Mouse (Mus musculus) heart, adult 2 months (tissue): ENCODE data around the gene Krtcap2. TPM values are rescaled to one million over a fixed set of nuclear protein-coding genes. Genes with fewer than 3 reads are reported as not detected.

Experiments used
- DNase-seq, 2 experiments: peaks; one replicate each; pipeline ENCODE4 v3.0.0; 2021
- H3K27ac ChIP-seq: fragments of 200-600 bp; 2 replicates; pipeline ENCODE4 v1.8.1; 2022
- H3K27me3 ChIP-seq: fragments of 200-500 bp; 2 replicates; pipeline ENCODE4 v1.6.1; 2012; ENCODE audit warnings: mild to moderate bottlenecking, low read length, inconsistent platforms, mixed read lengths; ENCODE audit not compliant: control insufficient read depth, insufficient read depth
- H3K36me3 ChIP-seq: fragments of 200-500 bp; 2 replicates; pipeline ENCODE4 v1.6.1; 2012; ENCODE audit warnings: low read length, inconsistent platforms; ENCODE audit not compliant: control insufficient read depth, insufficient read depth
- H3K4me1 ChIP-seq: fragments of 200-500 bp; 2 replicates; pipeline ENCODE4 v1.6.1; 2011; ENCODE audit warnings: low read length; ENCODE audit not compliant: control insufficient read depth, insufficient read depth
- H3K4me3 ChIP-seq: fragments of 200-600 bp; 2 replicates; pipeline ENCODE4 v1.8.1; 2022
- H3K79me2 ChIP-seq: fragments of 200-500 bp; replicated peaks from 2 replicates; pipeline ENCODE4 v1.6.1; 2012; ENCODE audit warnings: mild to moderate bottlenecking, inconsistent platforms, low read length, moderate library complexity, mixed read lengths; ENCODE audit not compliant: control insufficient read depth, insufficient read depth
- H3K9ac ChIP-seq: fragments of 200-500 bp; 2 replicates; pipeline ENCODE4 v1.6.1; 2012; ENCODE audit warnings: low read depth, mild to moderate bottlenecking, control low read depth, inconsistent platforms, low read length, mixed read lengths
- CTCF ChIP-seq: fragments of 200-600 bp; IDR thresholded peaks from 2 replicates; pipeline ENCODE4 v1.8.1; 2022; ENCODE audit warnings: antibody characterized with exemption, mild to moderate bottlenecking, moderate library complexity
- EP300 ChIP-seq: fragments of 200-500 bp; IDR thresholded peaks from 2 replicates; pipeline ENCODE4 v1.6.1; 2011; ENCODE audit warnings: low read depth, low read length, control low read depth; ENCODE audit not compliant: insufficient read depth
- POLR2A ChIP-seq: fragments of 200-500 bp; IDR thresholded peaks from 2 replicates; pipeline ENCODE4 v1.6.1; 2011; ENCODE audit warnings: mild to moderate bottlenecking, low read depth, low read length, control low read depth; ENCODE audit not compliant: insufficient read depth
- WGBS: fragments of 180-500 bp; shearing (Covaris S2); methylation state at CpG from one replicate; pipeline ENCODE4 v1.1.7; 2018; 5-methylcytosine and 5-hydroxymethylcytosine counted together
- intact Hi-C: fragments of 180-260 bp; cut with DNase I; formaldehyde crosslinking; loops from one replicate; pipeline ENCODE4 v1.15.1; 2025
- polyA plus RNA-seq: library from polyadenylated mRNA; depleted of rRNA; stranded (reverse); fragments of >200 nt; gene quantifications from 2 replicates; pipeline ENCODE4 v1.2.3, GENCODE M21; 2012
- total RNA-seq, 2 experiments: library from RNA; stranded (reverse); gene quantifications; 2 replicates each; pipeline ENCODE4 v1.2.3; 2021

Krtcap2 gene
- total and polyA plus RNA-seq, 3 experiments, result 80.7 to 116 (median 95.7) TPM

DNA sequence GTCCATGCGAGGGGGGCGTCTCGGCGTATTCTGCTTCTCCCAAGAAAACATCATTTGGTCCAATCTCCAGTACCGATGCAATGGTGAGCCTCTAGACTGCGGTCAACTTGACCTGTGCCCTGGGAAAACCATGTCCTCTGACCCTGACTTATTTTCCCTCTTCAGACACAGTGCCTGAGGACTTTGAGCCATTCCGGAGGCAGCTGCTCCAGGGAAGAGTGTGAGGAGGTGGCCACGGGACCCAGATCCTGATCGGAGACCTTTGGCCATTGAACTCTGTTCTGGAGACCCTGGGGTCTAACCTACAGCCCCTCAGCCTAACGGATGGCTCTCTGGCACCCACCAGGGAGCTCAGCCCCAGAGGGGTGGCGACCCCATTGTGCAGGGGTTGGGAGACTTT lies 19.4 kb upstream of the Krtcap2 start:
- no peak overlapping the region for H3K27ac ChIP-seq
- H3K27me3 ChIP-seq, result no peaks in the 10 kb centered on the region
- TF ChIP-seq EP300, result no peak
- TF ChIP-seq CTCF, result no peak
- TF ChIP-seq POLR2A, result no peak
- no peaks in the 10 kb centered on the region; the same call in 1 of the 2 replicates for H3K4me1 ChIP-seq
- H3K9ac ChIP-seq, result no peak overlapping the region
- H3K79me2 ChIP-seq, result no peaks in the 10 kb centered on the region
- H3K4me3 ChIP-seq, result no peak overlapping the region
- DNase-seq, result no peak
- H3K36me3 ChIP-seq, result no peaks in the 10 kb centered on the region
- intact Hi-C loops, result no loop called here
- 77% methylated on average over 11 of the region's 11 CpGs for WGBS

DNA sequence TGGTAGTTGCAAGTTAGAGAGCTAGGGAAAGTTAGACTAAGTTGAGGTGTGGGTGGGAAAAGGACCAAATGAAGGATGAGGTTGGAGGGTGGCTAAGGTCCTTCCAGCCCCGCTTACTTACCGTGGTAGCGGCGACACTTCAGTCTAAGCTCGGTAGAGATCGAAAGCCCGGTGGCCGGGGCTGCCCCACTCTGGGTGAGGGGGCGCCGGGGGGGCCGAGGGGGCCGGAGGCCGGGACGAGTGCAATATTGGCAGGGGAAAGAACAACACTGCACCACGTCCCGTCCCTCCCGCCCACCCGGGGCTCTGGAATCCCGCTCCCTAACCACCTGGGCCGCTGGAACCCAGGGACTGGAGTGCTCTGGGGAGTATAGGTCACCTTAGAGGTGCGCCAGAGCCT lies 18.9 kb upstream of the Krtcap2 start, which contains the start of gene Mtx1:
Mtx1 (minus strand) TSS at position 189 of the 400 bp plus-strand sequence.
- Histone ChIP-seq H3K27ac (peak within 1 kb of the TSS; percentile 87), H3K4me1 (no peaks in the 10 kb centered on the region; the same call in 1 of the 2 replicates), H3K79me2 (no peaks in the 10 kb centered on the region), H3K4me3 (peak within 1 kb of the TSS; percentile 65), H3K27me3 (no peaks in the 10 kb centered on the region), H3K9ac (peak within 1 kb of the TSS; percentile 17), H3K36me3 (no peaks in the 10 kb centered on the region)
- no peak for DNase-seq
- intact Hi-C loops, result no loop called here
- 16% methylated on average over 21 of the region's 21 CpGs for WGBS
- TF ChIP-seq CTCF (no peak), EP300 (no peak), POLR2A (no peak)

DNA sequence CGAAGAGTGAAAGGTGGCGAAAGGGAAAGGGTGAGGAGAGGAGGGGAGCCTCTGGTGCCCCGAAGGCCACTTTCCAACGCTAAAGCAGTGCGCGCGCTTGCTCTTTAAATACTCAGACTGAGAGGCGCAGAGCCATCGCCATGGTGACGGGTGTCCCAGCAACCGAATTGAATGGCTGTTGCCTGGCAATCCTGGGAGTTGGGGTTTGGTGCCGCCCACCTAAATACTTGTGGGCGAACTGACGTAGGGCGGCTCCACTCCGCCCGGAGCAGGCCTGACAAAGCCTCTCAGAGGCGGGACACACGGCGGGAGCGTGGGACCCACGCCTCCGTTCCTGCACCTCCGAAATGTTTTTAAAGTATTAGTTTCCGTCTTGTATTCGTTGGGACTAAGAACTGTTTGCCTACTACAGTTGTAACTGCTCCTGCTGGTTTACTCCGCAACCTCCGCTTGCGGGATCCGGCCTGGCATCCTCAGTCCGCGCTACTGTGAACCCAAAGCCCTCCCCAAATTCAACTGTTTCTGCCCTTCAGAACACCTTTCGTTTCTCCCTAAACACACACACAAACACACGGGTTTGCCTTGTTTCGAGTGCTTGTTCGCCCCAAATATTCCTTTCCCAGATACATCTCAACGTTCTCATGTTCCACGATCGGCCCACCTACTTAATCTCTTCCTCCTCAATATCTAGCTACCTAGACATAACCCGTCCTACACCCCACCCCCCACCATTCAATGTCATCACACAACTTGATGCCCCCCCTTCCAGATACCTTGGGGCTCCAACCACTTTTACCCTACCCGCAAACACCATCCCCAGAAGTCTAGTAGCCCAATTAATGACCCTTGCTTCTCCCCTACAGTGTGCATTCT lies 18.2 kb upstream of the Krtcap2 start:
- Histone ChIP-seq H3K36me3 (no peaks in the 10 kb centered on the region), H3K9ac (peak overlapping the region; percentile 17), H3K4me1 (no peaks in the 10 kb centered on the region; the same call in 1 of the 2 replicates), H3K27me3 (no peaks in the 10 kb centered on the region), H3K27ac (peak overlapping the region; percentile 87), H3K79me2 (no peaks in the 10 kb centered on the region), H3K4me3 (peak overlapping the region; percentile 65)
- 10% methylated on average over 41 of the region's 41 CpGs for WGBS
- DNase-seq, result peak; percentile 82 to 87
- intact Hi-C loops, result no loop called here
- peak; percentile 61 for TF ChIP-seq POLR2A
- no peak for TF ChIP-seq EP300
- no peak for TF ChIP-seq CTCF

GRCm38 (mm10) chr3:89228180-89228549 lies 17.6 kb upstream of the Krtcap2 start:
- Histone ChIP-seq H3K9ac (peak overlapping the region; percentile 71), H3K27ac (peak overlapping the region; percentile 87), H3K27me3 (no peaks in the 10 kb centered on the region), H3K79me2 (no peaks in the 10 kb centered on the region), H3K4me1 (no peaks in the 10 kb centered on the region; the same call in 1 of the 2 replicates), H3K36me3 (no peaks in the 10 kb centered on the region), H3K4me3 (peak overlapping the region; percentile 65)
- DNase-seq, result peak; percentile 89 to 93
- under 1% methylated on average over 20 of the region's 20 CpGs for WGBS
- TF ChIP-seq POLR2A (peak; percentile 63; the same call in 1 of the 2 replicates), CTCF (peak; percentile 98), EP300 (no peak)
- intact Hi-C loops, result no loop called here

DNA sequence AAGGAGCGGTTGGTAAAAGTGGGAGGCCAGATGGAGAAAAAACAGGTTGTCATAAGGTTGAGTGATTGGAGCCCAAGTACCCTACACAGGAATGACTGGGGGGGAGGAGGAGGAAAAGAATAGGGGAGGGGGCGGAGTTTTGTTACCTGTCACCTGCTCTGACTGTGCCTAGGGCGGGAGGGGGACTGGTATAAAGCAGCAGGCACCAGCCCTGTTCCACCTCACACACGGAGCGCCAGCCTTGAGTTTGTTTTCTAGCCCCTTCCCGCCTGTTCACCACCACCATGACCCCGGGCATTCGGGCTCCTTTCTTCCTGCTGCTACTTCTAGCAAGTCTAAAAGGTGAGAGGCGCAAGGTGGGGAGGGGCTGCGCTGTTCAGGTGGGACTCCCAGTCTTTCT lies 16.9 kb upstream of the Krtcap2 start, which contains the start of gene Muc1:
Muc1 (plus strand) TSS at position 222 of the 400 bp plus-strand sequence.
- intact Hi-C loops, result no loop called here
- Histone ChIP-seq H3K9ac (peak within 1 kb of the TSS; percentile 71), H3K4me1 (peaks cover 1% of the 10 kb centered on the region; the same call in 1 of the 2 replicates), H3K79me2 (no peaks in the 10 kb centered on the region), H3K36me3 (no peaks in the 10 kb centered on the region), H3K27me3 (no peaks in the 10 kb centered on the region), H3K27ac (peak within 1 kb of the TSS; percentile 87), H3K4me3 (peak within 1 kb of the TSS; percentile 65)
- TF ChIP-seq POLR2A (no peak), CTCF (no peak), EP300 (no peak)
- WGBS, result 46% methylated on average over 10 of the region's 10 CpGs
- no peak for DNase-seq

- 74% methylated on average over 4 of the region's 4 CpGs for WGBS
- H3K9ac ChIP-seq, result no peak overlapping the region
Observed at GRCm38 (mm10) chr3:89229276-89229675, 16.5 kb upstream of the Krtcap2 start.

More at GRCm38 (mm10) chr3:89229276-89229675, 16.5 kb upstream of the Krtcap2 start:
- no peak for DNase-seq
- Histone ChIP-seq H3K4me3 (no peak overlapping the region), H3K27me3 (no peaks in the 10 kb centered on the region), H3K27ac (no peak overlapping the region), H3K79me2 (no peaks in the 10 kb centered on the region), H3K4me1 (peaks cover 1% of the 10 kb centered on the region; the same call in 1 of the 2 replicates), H3K36me3 (no peaks in the 10 kb centered on the region)
- intact Hi-C loops, result no loop called here
- TF ChIP-seq CTCF (no peak), POLR2A (no peak), EP300 (no peak)
